Mouse (Mus musculus) intestine, postnatal 0 days (tissue): ENCODE results near the gene Asic3. TPM values are rescaled to one million over a fixed set of nuclear protein-coding genes. Genes with fewer than 3 reads are reported as not detected.

Experiments
- ATAC-seq: fragments of 200-750 bp; cut with Nextera tagmentation; 2 replicates; pipeline ENCODE4 v1.8.0; 2017; ENCODE audit warnings: mild to moderate bottlenecking, moderate TSS enrichment, moderate library complexity
- H3K27ac ChIP-seq: fragments of 300-500 bp; sonication (generic); 2 replicates; pipeline ENCODE4 v1.5.1; 2014; ENCODE audit warnings: mild to moderate bottlenecking, low read depth, low read length, moderate library complexity
- H3K27me3 ChIP-seq: fragments of 300-500 bp; sonication (generic); replicated peaks from 2 replicates; pipeline ENCODE4 v1.6.1; 2014; ENCODE audit warnings: low read length, mixed read lengths; ENCODE audit not compliant: control insufficient read depth, insufficient read depth
- H3K36me3 ChIP-seq: fragments of 300-500 bp; sonication (generic); 2 replicates; pipeline ENCODE4 v1.6.1; 2014; ENCODE audit warnings: mild to moderate bottlenecking, moderate library complexity; ENCODE audit not compliant: control insufficient read depth, insufficient read depth
- H3K4me1 ChIP-seq: fragments of 300-500 bp; sonication (generic); replicated peaks from 2 replicates; pipeline ENCODE4 v1.6.1; 2014; ENCODE audit warnings: antibody characterized with exemption, low read length, mixed read lengths; ENCODE audit not compliant: control insufficient read depth, insufficient read depth
- H3K4me2 ChIP-seq: fragments of 300-500 bp; sonication (generic); replicated peaks from 2 replicates; pipeline ENCODE4 v1.6.1; 2014; ENCODE audit warnings: low read depth, mild to moderate bottlenecking, moderate library complexity
- H3K4me3 ChIP-seq: fragments of 300-500 bp; sonication (generic); 2 replicates; pipeline ENCODE4 v1.5.1; 2014; ENCODE audit warnings: low read depth, low read length
- H3K9ac ChIP-seq: fragments of 300-500 bp; sonication (generic); 2 replicates; pipeline ENCODE4 v1.6.1; 2014; ENCODE audit warnings: mild to moderate bottlenecking, low read depth, low read length
- H3K9me3 ChIP-seq: fragments of 300-500 bp; sonication (generic); 2 replicates; pipeline ENCODE4 v1.6.1; 2016; ENCODE audit warnings: mixed run types; ENCODE audit not compliant: control insufficient read depth
- CTCF ChIP-seq: sonication (generic); IDR thresholded peaks from 2 replicates; pipeline ENCODE4 v1.5.1; 2016; ENCODE audit warnings: low read depth, mild to moderate bottlenecking, control low read depth, antibody characterized with exemption, moderate library complexity
- WGBS: fragments of 180-500 bp; shearing (Covaris S2); extraction: QIAGEN DNeasy Blood & Tissue Kit; methylation state at CpG from one replicate; pipeline ENCODE4 v1.1.7; 2014; 5-methylcytosine and 5-hydroxymethylcytosine counted together
- polyA plus RNA-seq: library from polyadenylated mRNA; unstranded; fragments of >200 nt; fragmentation: Nextera tagmentation; extraction: Ambion mirVana; gene quantifications from 2 replicates; pipeline ENCODE4 v1.2.1, GENCODE M21; 2015

Gene Asic3
- polyA plus RNA-seq, 1 experiment from 2014 or later: 0.08 TPM

DNA sequence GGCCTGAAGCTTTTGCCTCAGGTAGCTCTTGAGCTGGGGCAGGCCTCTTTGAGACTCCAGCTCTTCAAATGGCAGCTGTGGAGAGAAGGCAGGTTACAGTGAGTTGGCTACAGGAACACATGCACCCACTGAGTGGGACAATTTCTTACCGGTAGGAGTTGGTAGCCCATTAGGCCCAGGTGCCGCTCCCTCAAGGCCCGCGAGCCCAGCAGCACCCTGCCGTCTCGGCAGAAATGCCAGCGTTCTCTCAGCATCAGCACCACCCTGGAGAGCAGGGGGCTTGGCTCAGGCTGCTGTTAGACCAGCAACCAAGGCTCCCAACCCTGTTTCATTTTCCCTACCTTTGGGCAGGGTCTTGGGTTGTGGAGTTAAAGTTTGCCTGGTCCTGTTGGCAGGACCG is 28.0 kb downstream of the Asic3 start:
- H3K9ac ChIP-seq: no peak overlapping the region
- TF ChIP-seq CTCF: no peak
- 90% methylated on average over 8 of the region's 8 CpGs for WGBS

DNA sequence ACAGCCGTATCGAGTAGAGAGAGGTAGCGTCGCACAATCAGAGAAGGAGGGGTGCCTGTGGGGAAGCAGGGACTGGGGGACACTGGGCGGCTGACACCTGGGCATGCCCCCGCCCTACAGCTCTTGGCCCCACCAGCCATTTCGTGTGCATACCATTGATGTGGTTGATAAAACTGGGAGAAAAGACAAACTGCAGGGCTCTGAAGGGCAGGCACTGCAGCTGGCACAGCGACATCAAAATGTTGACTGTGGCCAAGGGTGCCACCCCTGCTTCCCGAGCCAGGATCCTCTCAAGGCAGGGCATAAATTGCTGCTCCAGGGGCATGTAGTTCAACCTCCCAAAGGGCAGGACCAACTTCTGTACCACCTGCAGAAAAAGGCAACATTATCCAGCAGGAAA is 28.8 kb downstream of the Asic3 start:
- Histone ChIP-seq H3K9me3 (no peaks in the 10 kb centered on the region), H3K9ac (no peak overlapping the region), H3K36me3 (peaks cover 58% of the 10 kb centered on the region), H3K4me3 (no peak overlapping the region), H3K4me1 (0 out of 2 replicates have a peak, but pooled peaks cover 9% of the 10 kb centered on the region), H3K4me2 (no peak overlapping the region), H3K27ac (no peak overlapping the region), H3K27me3 (no peaks in the 10 kb centered on the region)
- no peak for ATAC-seq
- no peak for TF ChIP-seq CTCF
- 81% methylated on average over 9 of the region's 9 CpGs for WGBS

More for the DNA sequence above, 28.0 kb downstream of the Asic3 start:
- Histone ChIP-seq H3K9me3 (no peaks in the 10 kb centered on the region), H3K27me3 (no peaks in the 10 kb centered on the region), H3K4me3 (no peak overlapping the region), H3K27ac (no peak overlapping the region), H3K4me2 (no peak overlapping the region), H3K36me3 (peaks cover 66% of the 10 kb centered on the region), H3K4me1 (0 out of 2 replicates have a peak, but pooled peaks cover 9% of the 10 kb centered on the region)
- ATAC-seq: no peak

DNA sequence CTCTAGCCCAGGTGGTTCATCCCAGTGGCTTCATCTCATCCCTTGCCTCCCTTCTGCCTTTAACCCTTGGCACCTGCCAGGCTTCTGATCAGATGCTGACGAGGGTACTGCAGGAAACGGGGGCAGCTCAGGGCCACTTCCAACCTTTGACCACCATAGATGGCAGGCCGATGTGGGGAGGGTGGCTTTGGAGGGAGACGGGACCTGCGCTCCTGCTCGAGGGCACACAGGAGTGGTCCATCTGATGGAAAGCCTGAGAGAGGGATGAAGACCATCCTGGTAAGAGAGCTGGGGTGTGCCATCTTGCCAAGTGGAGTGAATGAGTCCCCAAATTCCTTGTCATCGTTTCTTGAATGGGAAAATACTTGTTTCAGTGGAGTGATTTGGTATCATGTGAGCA is 30.0 kb downstream of the Asic3 start:
- H3K27ac ChIP-seq: no peak overlapping the region
- no peak for ATAC-seq
- H3K9ac ChIP-seq: no peak overlapping the region
- no peak overlapping the region for H3K4me3 ChIP-seq
- no peak overlapping the region for H3K4me2 ChIP-seq
- no peaks in the 10 kb centered on the region for H3K27me3 ChIP-seq
- 82% methylated on average over 7 of the region's 7 CpGs for WGBS
- H3K9me3 ChIP-seq: no peaks in the 10 kb centered on the region
- 0 out of 2 replicates have a peak, but pooled peaks cover 12% of the 10 kb centered on the region for H3K4me1 ChIP-seq
- TF ChIP-seq CTCF: no peak
- peaks cover 54% of the 10 kb centered on the region for H3K36me3 ChIP-seq

DNA sequence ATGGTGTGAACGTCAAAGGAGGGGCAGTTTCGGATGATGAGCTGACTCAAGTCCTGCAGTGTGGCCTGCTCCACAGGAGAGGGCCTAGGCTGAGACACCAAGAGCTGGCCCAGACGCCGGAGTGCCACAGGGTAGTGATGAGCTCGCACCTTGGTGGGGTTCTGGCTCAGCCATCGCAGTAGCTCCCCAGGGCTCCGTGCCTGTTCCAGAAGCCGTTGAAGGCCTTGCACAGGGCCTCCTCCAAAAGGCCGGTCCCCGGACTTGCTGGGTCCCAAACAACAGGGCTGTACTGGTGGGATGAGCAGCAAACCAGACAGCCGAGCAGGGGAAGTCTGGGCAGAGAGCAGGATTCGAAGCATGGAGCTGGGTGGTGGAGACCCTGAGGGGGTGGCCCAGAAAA is 30.7 kb downstream of the Asic3 start:
- 0 out of 2 replicates have a peak, but pooled peaks cover 12% of the 10 kb centered on the region for H3K4me1 ChIP-seq
- 0 out of 2 replicates have a peak overlapping the region, but pooled peaks have one; percentile 26 for H3K9ac ChIP-seq
- H3K4me2 ChIP-seq: peak overlapping the region; percentile 90
- ATAC-seq: no peak
- TF ChIP-seq CTCF: no peak
- WGBS: 85% methylated on average over 12 of the region's 12 CpGs
- H3K36me3 ChIP-seq: peaks cover 46% of the 10 kb centered on the region
- H3K27me3 ChIP-seq: no peaks in the 10 kb centered on the region
- H3K9me3 ChIP-seq: no peaks in the 10 kb centered on the region
- no peak overlapping the region for H3K27ac ChIP-seq
- peak overlapping the region; percentile 62 for H3K4me3 ChIP-seq

DNA sequence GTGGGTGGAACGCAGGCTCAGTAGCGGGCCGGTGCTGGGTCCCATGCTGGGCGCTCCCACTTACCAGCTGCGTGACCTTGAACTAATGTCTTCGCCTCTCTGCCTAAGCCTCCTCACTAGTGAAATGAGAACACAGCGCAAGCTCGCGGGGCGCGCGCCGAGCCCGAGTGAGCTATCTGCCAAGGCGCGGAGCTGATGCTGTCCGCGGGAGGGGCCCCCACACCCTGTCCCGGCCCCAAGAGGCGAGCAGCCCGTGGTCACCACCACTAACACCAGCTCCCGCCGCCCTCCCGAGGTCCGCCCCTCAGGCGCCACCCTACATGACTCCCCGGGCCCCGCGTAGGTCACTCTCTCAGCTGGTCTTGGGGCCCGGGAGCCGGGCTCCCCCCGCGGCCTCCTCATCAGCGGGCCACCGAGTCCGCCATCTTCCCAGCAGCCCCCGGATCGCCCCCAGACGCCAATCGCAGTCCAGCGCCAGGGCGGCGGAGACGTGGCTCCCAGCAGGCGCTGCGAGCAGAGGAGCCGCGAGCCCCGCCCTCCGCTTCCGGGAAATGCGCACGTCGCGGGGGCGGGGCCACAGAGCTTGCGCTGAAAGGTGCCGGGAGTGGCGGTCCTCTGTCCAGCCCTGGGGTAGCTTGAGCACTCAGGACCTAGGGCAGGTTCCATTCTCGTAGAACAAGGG is 31.7 kb downstream of the Asic3 start, which contains the start of gene Fastk:
Gene Fastk (minus strand): TSS at position 542 of the 682 bp plus-strand sequence.
- H3K4me1 ChIP-seq: 0 out of 2 replicates have a peak, but pooled peaks cover 12% of the 10 kb centered on the region
- TF ChIP-seq CTCF: no peak
- peak within 1 kb of the TSS; percentile 90 for H3K4me2 ChIP-seq
- peaks cover 37% of the 10 kb centered on the region for H3K36me3 ChIP-seq
- H3K27me3 ChIP-seq: no peaks in the 10 kb centered on the region
- ATAC-seq: peak; percentile 82
- peak within 1 kb of the TSS; percentile 62 for H3K4me3 ChIP-seq
- H3K9me3 ChIP-seq: no peaks in the 10 kb centered on the region
- H3K27ac ChIP-seq: peak within 1 kb of the TSS; percentile 78
- WGBS: under 1% methylated on average over 57 of the region's 60 CpGs
- peak within 1 kb of the TSS; percentile 70 for H3K9ac ChIP-seq

DNA sequence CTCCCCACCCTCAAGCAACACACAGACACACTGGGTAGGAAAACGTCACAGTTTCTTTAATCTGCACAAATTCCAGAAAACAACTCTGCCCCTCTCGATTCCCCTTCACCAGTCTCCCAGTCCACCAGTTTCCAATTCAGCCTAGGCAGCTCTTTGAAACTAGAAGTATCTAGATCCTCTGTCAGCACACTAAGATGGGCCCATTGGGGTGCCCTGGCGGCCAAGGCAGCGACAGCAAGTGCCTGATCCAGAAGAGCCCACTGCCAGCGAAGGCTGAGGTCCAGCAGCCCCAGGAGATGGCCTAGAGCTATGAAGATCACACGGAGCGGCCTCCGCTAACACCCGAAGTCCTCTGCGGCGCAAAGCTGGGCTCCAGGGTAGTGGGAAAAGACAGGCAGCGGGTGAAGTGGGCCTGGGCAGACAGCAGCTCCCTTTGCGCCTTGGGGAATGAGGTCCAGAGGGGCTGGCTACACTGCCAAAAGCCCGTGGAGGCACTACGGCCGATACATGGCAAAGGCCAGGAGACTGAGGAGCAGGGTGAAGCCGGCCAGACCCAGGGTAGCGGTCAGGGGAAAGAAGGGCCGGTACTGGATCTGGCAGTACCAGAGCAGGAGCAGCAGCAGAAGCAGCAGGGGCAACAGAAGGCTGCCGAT is 32.4 kb downstream of the Asic3 start:
- peak overlapping the region; percentile 70 for H3K9ac ChIP-seq
- 59% methylated on average over 20 of the region's 20 CpGs for WGBS
- H3K9me3 ChIP-seq: no peaks in the 10 kb centered on the region
- peaks cover 30% of the 10 kb centered on the region for H3K36me3 ChIP-seq
- no peaks in the 10 kb centered on the region for H3K27me3 ChIP-seq
- ATAC-seq: peak; percentile 0; the same call in 1 of the 2 replicates
- peak overlapping the region; percentile 78; the same call in 1 of the 2 replicates for H3K27ac ChIP-seq
- H3K4me1 ChIP-seq: 0 out of 2 replicates have a peak, but pooled peaks cover 12% of the 10 kb centered on the region
- peak; percentile 30; the same call in 1 of the 2 replicates for TF ChIP-seq CTCF
- peak overlapping the region; percentile 62 for H3K4me3 ChIP-seq
- peak overlapping the region; percentile 90 for H3K4me2 ChIP-seq
